Mouse (Mus musculus): ENCODE results near the gene Car2. TPM values are rescaled to one million over a fixed set of nuclear protein-coding genes. Genes with fewer than 3 reads are reported as not detected.

Gene Car2
- polyA plus RNA-seq (2017; shearing (Covaris generic)): 5.1 TPM

DNA sequence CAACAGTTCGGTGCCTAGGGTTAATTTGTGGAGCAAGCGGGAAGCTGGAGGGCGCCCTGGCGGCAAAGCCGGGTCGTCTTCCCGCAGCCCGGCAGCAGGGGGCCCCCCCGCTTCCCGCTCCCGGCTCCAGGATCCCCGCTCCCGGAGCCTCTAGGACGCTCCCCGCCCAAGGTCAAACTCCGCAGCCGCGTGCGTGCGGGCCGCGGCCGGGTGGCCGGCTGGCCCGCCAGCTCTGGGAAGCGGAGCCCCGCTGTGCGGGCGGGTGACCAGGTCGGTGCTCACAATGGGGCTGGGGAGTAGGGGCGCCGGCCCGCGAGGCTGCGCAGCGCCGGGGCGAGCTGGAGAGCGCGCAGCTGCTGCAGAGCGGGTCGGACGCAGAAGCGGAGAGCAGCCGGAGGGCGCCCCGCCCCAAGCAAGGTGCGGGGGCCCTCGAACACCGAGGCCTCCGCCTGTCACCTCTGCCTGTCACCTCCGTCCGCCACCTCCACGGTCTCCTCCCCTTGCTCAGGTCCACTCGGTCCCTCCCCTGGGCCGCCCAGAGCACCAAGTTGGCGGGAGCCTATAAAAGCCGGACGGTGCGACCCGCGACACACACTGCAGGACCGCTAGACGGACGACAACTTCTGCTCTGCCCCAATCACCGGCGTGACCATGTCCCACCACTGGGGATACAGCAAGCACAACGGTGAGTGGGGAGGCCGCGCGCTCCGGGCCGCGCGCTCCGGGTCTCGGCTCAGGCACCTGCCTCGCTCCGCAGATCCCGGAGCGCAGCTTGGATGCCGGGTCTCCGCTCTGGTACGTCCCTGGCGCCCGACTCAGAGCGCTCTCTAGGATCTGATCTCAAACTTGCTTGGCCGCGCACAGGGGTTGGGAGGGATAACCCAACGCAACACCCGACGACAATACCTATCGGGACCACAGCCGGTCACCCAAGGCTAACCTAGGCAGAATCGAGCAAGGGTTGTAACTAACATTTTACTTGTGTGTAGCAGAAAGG lies at the start of gene Car2:
Car2 (plus strand) TSS at position 172 of the 997 bp plus-strand sequence.

DNA sequence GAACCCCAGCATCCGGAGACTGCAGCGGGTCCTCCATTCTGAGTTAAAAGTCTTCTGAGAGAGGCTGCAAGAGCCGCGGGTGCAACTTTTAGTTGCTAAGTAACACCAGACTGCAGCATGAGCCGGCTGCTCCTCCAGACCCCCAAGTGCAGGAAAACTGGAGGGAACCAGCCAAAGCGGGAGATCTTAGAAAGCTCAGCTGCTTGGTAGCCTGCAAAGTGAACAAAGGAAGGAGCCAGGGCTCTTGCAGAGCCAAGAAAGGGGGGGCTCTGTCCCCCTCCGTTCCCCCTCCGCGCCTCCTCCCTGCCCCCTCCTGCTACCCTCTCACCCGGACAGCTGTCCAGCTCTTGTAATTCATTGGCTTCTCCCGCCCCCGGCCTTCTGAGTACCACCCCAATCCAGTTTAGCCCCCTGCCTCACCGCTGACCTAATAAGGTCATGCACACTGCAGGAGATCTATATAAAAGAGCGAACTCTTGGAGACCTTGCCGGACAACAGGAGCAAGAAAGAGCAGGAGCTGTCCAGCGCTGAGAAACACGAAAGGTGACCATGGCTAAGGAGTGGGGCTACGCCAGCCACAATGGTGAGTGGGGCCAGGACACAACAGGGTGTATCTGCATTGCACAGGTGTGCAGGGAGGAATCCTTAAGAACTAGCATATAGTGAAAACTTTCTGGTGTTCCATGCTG lies 22.9 kb upstream of the Car2 start, which contains the start of gene Car3:
Car3 (plus strand) TSS at position 491 of the 690 bp plus-strand sequence.

Other genes with a start within 250 kb of the Car2 start
- gene Car13, start 244.5 kb upstream of the Car2 start, polyA plus RNA-seq (2017; shearing (Covaris generic)): not detected
- not detected for gene Car1, start 77.9 kb upstream of the Car2 start, polyA plus RNA-seq (2017; shearing (Covaris generic))
- not detected for gene Car3, start 22.8 kb upstream of the Car2 start, polyA plus RNA-seq (2017; shearing (Covaris generic))